Mouse (Mus musculus) CD8-positive naive resting alpha-beta T cell, adult 2 months (primary cell): Measurements from ENCODE around the gene Snap29.

ENCODE experiments used
- DNase-seq, 2 experiments: peaks; one replicate each; pipeline ENCODE4 v3.0.0; 2022; ENCODE audit warnings: low read depth in 2 of 2, low spot score in 2 of 2

Gene Snap29

DNA sequence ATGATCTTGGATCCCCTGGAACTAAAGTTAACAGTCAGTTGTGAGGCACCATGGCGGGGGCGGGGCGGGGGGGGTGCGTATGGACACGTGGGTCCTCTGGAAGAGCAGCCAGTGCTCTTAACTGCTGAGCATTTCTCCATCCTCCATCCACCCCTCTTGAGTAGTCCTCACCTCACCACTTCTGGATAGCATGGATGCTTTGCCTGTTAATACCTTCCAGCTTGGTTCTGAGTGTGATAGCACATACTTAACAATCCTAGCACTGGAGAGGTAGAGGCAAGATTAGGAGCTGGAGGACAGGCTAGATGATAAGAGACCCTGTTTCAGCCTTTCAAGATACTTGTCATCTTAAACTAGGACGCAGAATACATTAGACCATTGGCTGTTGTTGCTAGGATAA, 66.7 kb downstream of the Snap29 start:
- DNase-seq, result no peak

DNA sequence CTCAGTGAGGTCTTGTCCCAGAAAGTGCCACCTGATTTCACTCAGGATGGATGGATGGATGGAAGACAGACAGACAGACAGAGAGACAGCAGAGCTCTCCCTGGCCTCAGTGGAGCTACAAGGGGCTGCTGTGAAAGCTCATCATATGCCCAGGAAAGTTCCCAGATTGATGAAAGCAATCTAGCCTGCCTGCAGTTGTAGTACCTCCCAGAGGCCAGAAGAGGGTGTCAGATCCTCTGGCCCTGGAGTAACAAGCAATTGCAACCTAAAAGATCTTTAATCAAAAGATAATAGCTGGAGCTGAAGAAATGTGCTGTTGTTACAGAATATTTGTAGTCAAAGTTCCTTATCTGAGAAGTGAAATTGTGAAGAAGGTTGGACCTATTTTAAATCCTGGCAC, 68.3 kb downstream of the Snap29 start:
- DNase-seq, result peak in 1 of 2 experiments; percentile 44

GRCm38 (mm10) chr16:17474761-17475160, 69.0 kb downstream of the Snap29 start:
- no peak for DNase-seq

- no peak for DNase-seq
Observed at GRCm38 (mm10) chr16:17475326-17475725, 69.5 kb downstream of the Snap29 start.

DNA sequence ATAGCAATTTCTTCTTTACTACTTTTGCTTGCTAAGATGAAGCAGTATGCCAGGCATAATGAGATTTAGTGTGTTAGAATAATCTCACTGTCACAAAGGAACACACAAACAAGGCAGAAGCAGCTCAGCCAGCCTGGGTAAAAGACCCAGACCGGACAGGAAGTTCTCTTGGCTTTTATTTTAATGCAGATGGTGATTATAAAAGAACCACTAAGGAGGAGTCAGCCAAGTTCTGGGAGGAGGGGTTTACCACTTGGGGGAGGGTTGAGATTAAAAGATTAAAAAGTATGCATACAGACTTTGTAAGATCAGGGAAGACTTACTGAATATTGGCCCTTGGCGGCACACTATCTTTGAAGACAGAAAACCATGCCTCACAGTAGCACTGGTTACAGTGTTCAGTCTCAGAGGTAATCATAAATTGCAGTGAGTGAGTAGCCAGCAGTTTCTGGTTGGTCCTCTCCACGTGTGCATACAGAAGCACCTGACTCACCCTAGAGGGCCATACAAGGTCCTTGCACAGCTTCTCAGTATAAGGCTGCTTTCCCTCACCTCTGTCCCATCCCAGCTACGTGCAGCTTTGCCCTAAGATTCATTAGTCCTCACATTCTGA, 72.7 kb downstream of the Snap29 start:
- DNase-seq, result no peak
